30 mouse cellular contexts compared by ENCODE assay signal in genomic region chr7:47252770-47253169, GRCm38 (mm10). TPM values are rescaled to one million over a fixed set of nuclear protein-coding genes. Genes with fewer than 3 reads are reported as not detected.
"Had no signal": no experiment of that assay in that cellular context is flagged by ENCODE, and none has a peak within 500 bp of the region (broad histone marks: within the 10 kb centered on the region; RNA-seq: fewer than 3 reads in every experiment).

Gene Mrgpra9 (minus strand): TSS chr7:47252848.

- H3K9me3 ChIP-seq: lung, embryonic 15.5 days; midbrain, embryonic 10.5 days; midbrain, embryonic 12.5 days; neural tube, embryonic 15.5 days had no signal

- H3K27ac ChIP-seq: lung, embryonic 15.5 days; macrophage; midbrain, embryonic 10.5 days; midbrain, embryonic 12.5 days; neural tube, embryonic 13.5 days; neural tube, embryonic 15.5 days had no signal

- H3K36me3 ChIP-seq: lung, embryonic 15.5 days; midbrain, embryonic 10.5 days; midbrain, embryonic 12.5 days; neural tube, embryonic 13.5 days; neural tube, embryonic 15.5 days had no signal

- H3K4me1 ChIP-seq: lung, embryonic 15.5 days; midbrain, embryonic 10.5 days; midbrain, embryonic 12.5 days; neural tube, embryonic 13.5 days; neural tube, embryonic 15.5 days had no signal

- H3K27me3 ChIP-seq: lung, embryonic 15.5 days; midbrain, embryonic 12.5 days; neural tube, embryonic 13.5 days; neural tube, embryonic 15.5 days had no signal

- H3K4me3 ChIP-seq: lung, embryonic 15.5 days; midbrain, embryonic 10.5 days; midbrain, embryonic 12.5 days; myocyte; neural tube, embryonic 13.5 days; neural tube, embryonic 15.5 days had no signal

- DNase-seq: liver, postnatal 0 days; lung, adult 2 months; lung, postnatal 14 days; lung, postnatal 36 days; midbrain, embryonic 14.5 days; retina, postnatal 1 day; right cerebral cortex, adult 18-20 months; right cerebral cortex, postnatal 25 days; right cerebral cortex, postnatal 4 days; spleen, adult 18-20 months; thymus, adult 18-20 months; thymus, postnatal 25 days; thymus, postnatal 4 days had no signal

- H3K9ac ChIP-seq: liver, postnatal 0 days; lung, embryonic 15.5 days; midbrain, embryonic 12.5 days; neural tube, embryonic 13.5 days; neural tube, embryonic 15.5 days had no signal

- ATAC-seq: liver, postnatal 0 days; lung, postnatal 0 days; midbrain, embryonic 16.5 days had no signal

RNA-seq across cellular contexts. Expression of gene Mrgpra9, which starts in this region (rescaled TPM):
- total RNA-seq: megakaryocyte, adult 5-6 weeks; megakaryocyte-erythroid progenitor cell, adult 5-6 weeks had no signal
- polyA plus RNA-seq: liver, postnatal 0 days; lung, adult 2 months; macrophage; midbrain, embryonic 10.5 days; midbrain, embryonic 12.5 days; midbrain, embryonic 14.5 days; midbrain, embryonic 16.5 days; myocyte; neural tube, embryonic 11.5 days; neural tube, embryonic 13.5 days; neural tube, embryonic 15.5 days; small intestine, adult 2 months; stomach, embryonic 14.5 days; stomach, embryonic 16.5 days; thymus, postnatal 0 days; urinary bladder, adult 2 months had no signal
